Mouse (Mus musculus): Measurements from ENCODE around the gene Tapt1. TPM values are rescaled to one million over a fixed set of nuclear protein-coding genes. Genes with fewer than 3 reads are reported as not detected.

Tapt1 gene
- polyA plus RNA-seq, 1 experiment from 2014 or later, result 23.6 TPM

DNA sequence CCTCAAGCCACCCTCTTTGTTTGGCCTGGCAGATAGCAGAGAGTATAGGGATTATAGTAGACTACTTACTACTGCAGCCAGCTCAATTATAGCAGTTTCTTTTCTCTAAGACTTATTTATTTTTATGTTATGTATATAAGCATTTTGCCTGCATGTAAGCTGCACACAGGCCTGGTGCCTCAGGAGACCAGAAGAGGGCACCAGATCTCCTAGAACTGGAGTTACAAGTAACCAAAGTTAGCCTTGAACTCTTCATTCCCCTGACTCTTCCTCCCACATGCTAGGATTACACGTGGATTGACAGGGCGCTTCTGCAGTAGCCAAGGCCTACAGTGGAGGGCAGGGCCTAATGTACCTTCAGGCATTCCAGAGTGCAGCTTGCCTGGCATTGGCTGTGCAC lies 60.6 kb downstream of the Tapt1 start:
- peaks cover 7% of the 10 kb centered on the region for H3K4me1 ChIP-seq
- H3K27ac ChIP-seq, result no peak overlapping the region
- H3K27me3 ChIP-seq (ENCODE audit: poor library complexity, severe bottlenecking), result no peaks in the 10 kb centered on the region
- WGBS, result 39% methylated on average over 2 of the region's 2 CpGs
- DNase-seq (ENCODE audit: extremely low spot score, low spot score), result no peak
- H3K4me3 ChIP-seq, result no peak overlapping the region
- H3K9me3 ChIP-seq, result no peaks in the 10 kb centered on the region
- H3K36me3 ChIP-seq (replicated peaks), result no peaks in the 10 kb centered on the region

- 51% methylated on average over 7 of the region's 7 CpGs for WGBS
- H3K27ac ChIP-seq, result no peak overlapping the region
- peaks cover 7% of the 10 kb centered on the region for H3K4me1 ChIP-seq
- H3K4me3 ChIP-seq, result no peak overlapping the region
- no peaks in the 10 kb centered on the region for H3K9me3 ChIP-seq
- no peaks in the 10 kb centered on the region for H3K27me3 ChIP-seq (ENCODE audit: poor library complexity, severe bottlenecking)
- no peak for DNase-seq (ENCODE audit: extremely low spot score, low spot score)
- H3K36me3 ChIP-seq (replicated peaks), result no peaks in the 10 kb centered on the region
These were observed 62.1 kb downstream of the Tapt1 start for GRCm38 (mm10) chr5:44164233-44164776.

DNA sequence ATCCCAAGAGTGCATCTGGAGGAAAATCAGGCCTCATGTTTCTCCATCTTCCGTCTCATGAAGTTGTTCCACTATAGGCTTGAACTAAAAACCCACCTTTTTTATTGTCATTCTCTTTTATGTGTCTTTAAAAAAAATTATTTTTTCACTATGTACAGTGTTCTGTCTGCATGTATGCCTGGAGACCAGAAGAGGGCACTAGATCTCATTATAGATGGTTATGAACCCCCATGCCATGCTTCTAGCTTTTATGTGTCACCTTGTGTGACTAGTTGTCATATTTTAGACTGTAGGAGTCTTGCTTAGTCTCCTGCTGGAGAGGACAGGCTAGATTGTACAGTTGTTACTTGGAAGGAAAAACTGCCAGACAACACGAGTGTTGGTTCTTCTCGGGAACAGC lies 63.1 kb downstream of the Tapt1 start:
- no peak for DNase-seq (ENCODE audit: extremely low spot score, low spot score)
- H3K27ac ChIP-seq, result no peak overlapping the region
- H3K4me1 ChIP-seq, result peaks cover 7% of the 10 kb centered on the region
- H3K4me3 ChIP-seq, result no peak overlapping the region
- no peaks in the 10 kb centered on the region for H3K36me3 ChIP-seq (replicated peaks)
- 95% methylated on average over 3 of the region's 3 CpGs for WGBS
- no peaks in the 10 kb centered on the region for H3K9me3 ChIP-seq
- H3K27me3 ChIP-seq (ENCODE audit: poor library complexity, severe bottlenecking), result no peaks in the 10 kb centered on the region

DNA sequence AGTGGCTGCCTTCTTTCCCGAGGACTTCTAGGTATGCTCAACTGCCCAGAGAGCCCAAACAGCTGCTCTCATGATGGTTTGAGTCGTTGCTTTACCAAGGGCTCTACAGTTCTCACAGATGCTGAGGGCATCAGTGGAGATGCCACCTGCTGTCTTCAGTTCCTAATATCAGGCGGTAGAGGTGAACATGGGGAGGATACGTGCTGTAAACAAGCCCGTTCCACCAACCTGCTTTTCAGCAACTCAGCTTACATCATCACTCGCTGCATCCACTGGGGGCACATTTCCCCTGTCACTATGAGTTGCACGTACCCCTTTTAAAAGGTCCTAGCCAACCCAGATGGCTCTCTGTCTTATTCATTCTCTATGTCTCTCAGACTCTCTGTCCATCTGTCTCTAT lies 63.6 kb downstream of the Tapt1 start:
- no peaks in the 10 kb centered on the region for H3K36me3 ChIP-seq (replicated peaks)
- DNase-seq (ENCODE audit: extremely low spot score, low spot score), result no peak
- peaks cover 7% of the 10 kb centered on the region for H3K4me1 ChIP-seq
- WGBS, result 90% methylated on average over 7 of the region's 7 CpGs
- no peak overlapping the region for H3K4me3 ChIP-seq
- no peak overlapping the region for H3K27ac ChIP-seq
- no peaks in the 10 kb centered on the region for H3K9me3 ChIP-seq
- H3K27me3 ChIP-seq (ENCODE audit: poor library complexity, severe bottlenecking), result no peaks in the 10 kb centered on the region

DNA sequence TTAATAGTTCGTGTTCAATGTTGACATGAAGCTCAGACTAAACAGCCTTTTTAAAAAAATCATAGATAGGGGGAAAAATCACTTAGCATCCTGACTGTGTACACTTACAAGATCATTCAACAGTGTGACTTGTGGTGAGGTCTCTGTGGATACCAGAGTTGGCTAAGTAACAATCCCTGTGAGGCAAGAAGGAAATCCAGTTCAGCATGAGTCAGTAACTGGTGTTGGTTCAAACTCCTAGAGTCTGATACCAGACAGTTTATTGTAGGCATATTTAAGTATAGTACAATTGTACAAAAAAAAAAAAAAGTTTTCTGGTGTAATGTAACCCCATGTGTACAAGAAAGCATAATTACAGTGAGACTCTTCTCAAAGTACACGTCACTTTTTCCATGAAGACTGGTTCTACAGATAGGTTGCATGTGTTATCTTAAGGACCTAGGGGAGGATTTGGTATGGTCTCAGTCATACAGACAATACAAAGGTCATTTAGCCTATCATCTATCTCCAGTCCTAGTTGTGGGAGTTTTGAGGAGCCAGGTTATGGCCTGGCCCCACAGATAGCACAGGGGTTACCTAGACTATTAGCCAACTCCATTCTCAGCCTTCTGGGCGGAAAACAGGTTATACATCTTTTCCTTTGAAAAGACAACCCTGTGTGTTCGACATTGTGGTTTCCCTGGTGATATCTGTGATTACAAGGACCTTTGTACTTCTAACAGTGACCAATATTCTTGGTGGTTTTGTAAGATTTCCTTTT lies 66.6 kb downstream of the Tapt1 start:
- no peak overlapping the region for H3K27ac ChIP-seq
- 86% methylated on average over 4 of the region's 4 CpGs for WGBS
- no peaks in the 10 kb centered on the region for H3K9me3 ChIP-seq
- peaks cover 6% of the 10 kb centered on the region for H3K4me1 ChIP-seq
- no peaks in the 10 kb centered on the region for H3K27me3 ChIP-seq (ENCODE audit: poor library complexity, severe bottlenecking)
- H3K36me3 ChIP-seq (replicated peaks), result no peaks in the 10 kb centered on the region
- H3K4me3 ChIP-seq, result no peak overlapping the region
- no peak for DNase-seq (ENCODE audit: extremely low spot score, low spot score)

GRCm38 (mm10) chr5:44159231-44159630 lies 67.2 kb downstream of the Tapt1 start:
- H3K4me3 ChIP-seq, result no peak overlapping the region
- WGBS, result 86% methylated on average over 2 of the region's 2 CpGs
- H3K4me1 ChIP-seq, result no peaks in the 10 kb centered on the region
- no peaks in the 10 kb centered on the region for H3K36me3 ChIP-seq (replicated peaks)
- no peak overlapping the region for H3K27ac ChIP-seq
- H3K27me3 ChIP-seq (ENCODE audit: poor library complexity, severe bottlenecking), result no peaks in the 10 kb centered on the region
- no peak for DNase-seq (ENCODE audit: extremely low spot score, low spot score)
- no peaks in the 10 kb centered on the region for H3K9me3 ChIP-seq

DNA sequence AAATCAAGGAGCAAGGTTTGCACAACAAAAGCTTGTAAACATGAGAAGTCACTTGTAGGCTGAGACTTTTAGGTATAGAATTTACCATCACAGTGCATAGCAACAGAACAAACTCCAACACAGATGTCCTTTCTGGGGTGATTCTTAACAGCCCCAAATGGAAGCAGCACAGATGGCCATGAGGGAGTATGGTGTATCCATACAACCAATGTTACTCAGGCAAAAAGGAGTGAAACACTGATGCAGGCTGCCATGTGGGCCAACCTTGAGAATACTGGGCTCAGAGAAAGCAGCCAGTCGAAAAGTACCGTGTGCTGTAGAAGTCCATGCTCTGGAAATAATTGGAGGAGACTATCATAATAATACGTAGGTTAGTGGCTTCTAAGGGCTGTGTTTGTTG lies 68.0 kb downstream of the Tapt1 start:
- no peaks in the 10 kb centered on the region for H3K36me3 ChIP-seq (replicated peaks)
- H3K27me3 ChIP-seq (ENCODE audit: poor library complexity, severe bottlenecking), result no peaks in the 10 kb centered on the region
- H3K4me1 ChIP-seq, result no peaks in the 10 kb centered on the region
- DNase-seq (ENCODE audit: extremely low spot score, low spot score), result no peak
- no peak overlapping the region for H3K4me3 ChIP-seq
- no peak overlapping the region for H3K27ac ChIP-seq
- 94% methylated on average over 3 of the region's 3 CpGs for WGBS
- H3K9me3 ChIP-seq, result no peaks in the 10 kb centered on the region

GRCm38 (mm10) chr5:44157760-44158159 lies 68.7 kb downstream of the Tapt1 start:
- H3K4me1 ChIP-seq, result no peaks in the 10 kb centered on the region
- no peak for DNase-seq (ENCODE audit: extremely low spot score, low spot score)
- H3K9me3 ChIP-seq, result no peaks in the 10 kb centered on the region
- H3K27ac ChIP-seq, result no peak overlapping the region
- no peak overlapping the region for H3K4me3 ChIP-seq
- H3K36me3 ChIP-seq (replicated peaks), result no peaks in the 10 kb centered on the region
- 92% methylated on average over 6 of the region's 6 CpGs for WGBS
- H3K27me3 ChIP-seq (ENCODE audit: poor library complexity, severe bottlenecking), result no peaks in the 10 kb centered on the region

- 91% methylated on average over 1 of the region's 1 CpGs for WGBS
- H3K4me1 ChIP-seq, result no peaks in the 10 kb centered on the region
These were observed 73.4 kb downstream of the Tapt1 start for GRCm38 (mm10) chr5:44153050-44153449.

GRCm38 (mm10) chr5:44151327-44152051 lies 74.9 kb downstream of the Tapt1 start:
- Histone ChIP-seq H3K4me3 (no peak overlapping the region), H3K36me3 (replicated peaks) (no peaks in the 10 kb centered on the region), H3K4me1 (no peaks in the 10 kb centered on the region), H3K27me3 (ENCODE audit: poor library complexity, severe bottlenecking) (no peaks in the 10 kb centered on the region), H3K27ac (no peak overlapping the region), H3K9me3 (peaks cover 6% of the 10 kb centered on the region; the same call in 1 of the 2 replicates)
- DNase-seq (ENCODE audit: extremely low spot score, low spot score), result no peak
- WGBS, result 87% methylated on average over 4 of the region's 4 CpGs

More at GRCm38 (mm10) chr5:44153050-44153449, 73.4 kb downstream of the Tapt1 start:
- H3K27me3 ChIP-seq (ENCODE audit: poor library complexity, severe bottlenecking), result no peaks in the 10 kb centered on the region
- peaks cover 6% of the 10 kb centered on the region; the same call in 1 of the 2 replicates for H3K9me3 ChIP-seq
- no peak overlapping the region for H3K4me3 ChIP-seq
- no peaks in the 10 kb centered on the region for H3K36me3 ChIP-seq (replicated peaks)
- no peak overlapping the region for H3K27ac ChIP-seq
- no peak for DNase-seq (ENCODE audit: extremely low spot score, low spot score)

- no peak for DNase-seq (ENCODE audit: extremely low spot score, low spot score)
- peaks cover 14% of the 10 kb centered on the region for H3K4me1 ChIP-seq
- no peak overlapping the region for H3K4me3 ChIP-seq
- H3K36me3 ChIP-seq (replicated peaks), result no peaks in the 10 kb centered on the region
- 94% methylated on average over 3 of the region's 3 CpGs for WGBS
- peaks cover 6% of the 10 kb centered on the region; the same call in 1 of the 2 replicates for H3K9me3 ChIP-seq
- no peak overlapping the region for H3K27ac ChIP-seq
- peaks cover 8% of the 10 kb centered on the region for H3K27me3 ChIP-seq (ENCODE audit: poor library complexity, severe bottlenecking)
These were observed 78.7 kb downstream of the Tapt1 start for GRCm38 (mm10) chr5:44147732-44148131.

- H3K4me3 ChIP-seq, result no peak overlapping the region
- H3K36me3 ChIP-seq (replicated peaks), result no peaks in the 10 kb centered on the region
- no peak overlapping the region for H3K27ac ChIP-seq
- no peak for DNase-seq (ENCODE audit: extremely low spot score, low spot score)
- peaks cover 6% of the 10 kb centered on the region; the same call in 1 of the 2 replicates for H3K9me3 ChIP-seq
- H3K27me3 ChIP-seq (ENCODE audit: poor library complexity, severe bottlenecking), result peaks cover 8% of the 10 kb centered on the region
- WGBS, result 87% methylated on average over 6 of the region's 6 CpGs
- peaks cover 14% of the 10 kb centered on the region for H3K4me1 ChIP-seq
These were observed 79.7 kb downstream of the Tapt1 start for GRCm38 (mm10) chr5:44146437-44147332.
